Mouse (Mus musculus) liver, embryonic 14.5 days (tissue): ENCODE measurements around the gene Vmp1. TPM values are rescaled to one million over a fixed set of nuclear protein-coding genes. Genes with fewer than 3 reads are reported as not detected.
A peak's percentile ranks its signal among the peaks of the same experiment; 100 is the strongest.

Experiments
- ATAC-seq: fragments of 200-750 bp; cut with Nextera tagmentation; 2 replicates; pipeline ENCODE4 v1.8.0; 2017; ENCODE audit warnings: moderate number of reproducible peaks, mild to moderate bottlenecking, moderate library complexity; ENCODE audit not compliant: insufficient read depth
- DNase-seq, 3 experiments: peaks; one replicate each; pipeline ENCODE4 v3.0.0-alpha.2; 2012 to 2013; ENCODE audit warnings: low read depth in 3 of 3, low spot score in 3 of 3
- H3K27ac ChIP-seq: fragments of 300-500 bp; sonication (generic); 2 replicates; pipeline ENCODE4 v1.5.1; 2014; ENCODE audit warnings: moderate library complexity, mild to moderate bottlenecking, control low read depth, inconsistent platforms
- H3K27me3 ChIP-seq: fragments of 300-500 bp; sonication (generic); 2 replicates; pipeline ENCODE4 v1.6.1; 2014; ENCODE audit warnings: mild to moderate bottlenecking, low read length, moderate library complexity; ENCODE audit not compliant: control insufficient read depth, insufficient read depth
- H3K36me3 ChIP-seq: fragments of 300-500 bp; sonication (generic); replicated peaks from 2 replicates; pipeline ENCODE4 v1.6.1; 2014; ENCODE audit warnings: low read depth; ENCODE audit not compliant: control insufficient read depth, insufficient read depth
- H3K4me1 ChIP-seq, 2 experiments: fragments of 200-500 bp in 1 of 2; fragments of 300-500 bp in 1 of 2; sonication (generic) in 1 of 2; replicated peaks; 2 replicates each; pipeline ENCODE4 v1.6.1; 2012 to 2014; ENCODE audit warnings: antibody characterized with exemption in 1 of 2, inconsistent platforms in 1 of 2, low read length in 1 of 2; ENCODE audit not compliant: control insufficient read depth in 2 of 2, insufficient read depth in 2 of 2
- H3K4me2 ChIP-seq: fragments of 300-500 bp; sonication (generic); 2 replicates; pipeline ENCODE4 v1.6.1; 2014; ENCODE audit warnings: low read depth, mild to moderate bottlenecking, control low read depth, moderate library complexity
- H3K4me3 ChIP-seq, 2 experiments: fragments of 200-500 bp in 1 of 2; fragments of 300-500 bp in 1 of 2; sonication (generic) in 1 of 2; 2 replicates each; pipeline ENCODE4 v1.5.1; 2012 to 2014; ENCODE audit warnings: low read depth in 2 of 2, low read length in 2 of 2, mild to moderate bottlenecking in 2 of 2, control low read depth in 1 of 2, inconsistent platforms in 1 of 2, moderate library complexity in 1 of 2; ENCODE audit not compliant: insufficient read depth in 1 of 2
- H3K9ac ChIP-seq: fragments of 300-500 bp; sonication (generic); replicated peaks from 2 replicates; pipeline ENCODE4 v1.6.1; 2014; ENCODE audit warnings: mild to moderate bottlenecking, control low read depth, moderate library complexity
- H3K9me3 ChIP-seq: fragments of 300-500 bp; sonication (generic); 2 replicates; pipeline ENCODE4 v1.6.1; 2016; ENCODE audit warnings: low read length, mixed read lengths; ENCODE audit not compliant: control insufficient read depth
- CTCF ChIP-seq: IDR thresholded peaks from 2 replicates; pipeline ENCODE4 v1.5.1; 2016; ENCODE audit warnings: antibody characterized with exemption, low read depth, control low read depth
- EP300 ChIP-seq: IDR thresholded peaks from 2 replicates; pipeline ENCODE4 v1.6.1; 2016; ENCODE audit warnings: antibody characterized with exemption, low read depth
- WGBS: fragments of 180-500 bp; shearing (Covaris S2); extraction: QIAGEN DNeasy Blood & Tissue Kit; methylation state at CpG from one replicate; pipeline ENCODE4 v1.1.7; 2014; ENCODE audit not compliant: insufficient replicate concordance; 5-methylcytosine and 5-hydroxymethylcytosine counted together
- polyA plus RNA-seq, 2 experiments: library from polyadenylated mRNA; depleted of rRNA in 1 of 2; stranded (reverse) in 1 of 2; unstranded in 1 of 2; fragments of >200 nt; fragmentation: Nextera tagmentation in 1 of 2; extraction: Ambion mirVana in 1 of 2; gene quantifications; 2 replicates each; pipeline versions ENCODE4 v1.2.1 to v1.2.3; 2012 to 2014

Vmp1 gene
- polyA plus RNA-seq, 2 experiments, result 33.1 to 94.2 TPM

DNA sequence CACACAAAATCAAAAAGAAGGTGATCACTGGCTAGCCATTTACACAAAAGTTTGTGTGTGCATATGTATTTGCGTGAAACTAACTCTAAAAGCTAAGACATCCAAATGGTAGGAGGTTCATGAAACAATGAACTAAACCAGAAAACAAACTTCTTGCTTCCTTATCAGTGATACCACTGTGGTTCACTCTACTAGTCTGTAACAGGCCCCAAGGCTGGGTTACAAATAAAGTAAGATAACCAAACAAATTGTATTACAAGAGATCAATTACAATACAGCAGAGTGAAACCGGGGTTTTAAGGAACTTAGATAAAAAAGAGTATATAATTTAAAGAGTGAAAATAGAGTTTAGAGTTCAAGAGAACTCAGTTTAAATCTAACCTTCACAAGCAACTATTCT, 16.1 kb downstream of the Vmp1 start:
- no peak for DNase-seq
- Histone ChIP-seq H3K4me2 (peak overlapping the region; percentile 52), H3K9ac (peak overlapping the region; percentile 48), H3K4me1 (peaks cover 62 to 63% of the 10 kb centered on the region in 2 experiments), H3K27me3 (no peaks in the 10 kb centered on the region), H3K4me3 (no peak overlapping the region), H3K36me3 (peaks cover 19% of the 10 kb centered on the region), H3K9me3 (no peaks in the 10 kb centered on the region), H3K27ac (peak overlapping the region; percentile 91)
- TF ChIP-seq EP300 (no peak; the same call in 1 of the 2 replicates), CTCF (no peak)
- ATAC-seq, result no peak
- 32% methylated on average over 2 of the region's 2 CpGs for WGBS

DNA sequence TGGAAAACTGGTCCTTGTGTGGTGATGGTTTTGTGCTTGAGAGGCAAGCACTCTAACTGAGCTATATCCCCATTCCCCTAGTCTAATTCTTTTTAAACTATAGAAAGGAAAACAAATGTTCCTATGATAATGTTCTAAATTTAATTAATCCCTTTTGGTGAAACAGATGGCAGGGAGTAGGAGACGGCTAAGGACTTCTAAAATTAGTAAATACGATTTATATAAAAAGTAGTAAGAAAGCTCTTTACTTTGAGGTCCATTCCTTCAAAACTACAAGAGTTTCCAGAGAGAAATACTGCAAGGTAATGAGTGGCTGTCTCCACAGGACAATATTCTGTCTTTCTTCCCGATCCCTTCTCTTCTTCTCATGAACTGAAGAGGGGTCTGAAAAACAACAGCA, 19.2 kb downstream of the Vmp1 start:
- Histone ChIP-seq H3K9me3 (no peaks in the 10 kb centered on the region), H3K27ac (peak overlapping the region; percentile 98), H3K4me2 (peak overlapping the region; percentile 74), H3K9ac (peak overlapping the region; percentile 53), H3K27me3 (no peaks in the 10 kb centered on the region), H3K36me3 (peaks cover 38% of the 10 kb centered on the region), H3K4me1 (peaks cover 57 to 59% of the 10 kb centered on the region in 2 experiments), H3K4me3 (0 out of 4 replicates have a peak overlapping the region, but pooled peaks of 1 of the 2 experiments have one; percentile 7)
- TF ChIP-seq EP300, result no peak
- no peak for TF ChIP-seq CTCF
- no peak for DNase-seq
- 75% methylated on average over 3 of the region's 3 CpGs for WGBS
- ATAC-seq, result no peak

GRCm38 (mm10) chr11:86663977-86664376, 19.7 kb downstream of the Vmp1 start:
- no peaks in the 10 kb centered on the region for H3K27me3 ChIP-seq
- peak overlapping the region; percentile 53 for H3K9ac ChIP-seq
- peak overlapping the region; percentile 74 for H3K4me2 ChIP-seq
- no peak for TF ChIP-seq EP300
- TF ChIP-seq CTCF, result no peak
- DNase-seq, result peak in 2 of 3 experiments; percentile 59 to 66
- peaks cover 52 to 55% of the 10 kb centered on the region in 2 experiments for H3K4me1 ChIP-seq
- no peaks in the 10 kb centered on the region for H3K9me3 ChIP-seq
- peak; percentile 68 for ATAC-seq
- peak overlapping the region; percentile 98 for H3K27ac ChIP-seq
- peaks cover 39% of the 10 kb centered on the region for H3K36me3 ChIP-seq
- H3K4me3 ChIP-seq, result peak overlapping the region in 1 of 2 experiments; percentile 7; a peak in 1 of 4 replicates

DNA sequence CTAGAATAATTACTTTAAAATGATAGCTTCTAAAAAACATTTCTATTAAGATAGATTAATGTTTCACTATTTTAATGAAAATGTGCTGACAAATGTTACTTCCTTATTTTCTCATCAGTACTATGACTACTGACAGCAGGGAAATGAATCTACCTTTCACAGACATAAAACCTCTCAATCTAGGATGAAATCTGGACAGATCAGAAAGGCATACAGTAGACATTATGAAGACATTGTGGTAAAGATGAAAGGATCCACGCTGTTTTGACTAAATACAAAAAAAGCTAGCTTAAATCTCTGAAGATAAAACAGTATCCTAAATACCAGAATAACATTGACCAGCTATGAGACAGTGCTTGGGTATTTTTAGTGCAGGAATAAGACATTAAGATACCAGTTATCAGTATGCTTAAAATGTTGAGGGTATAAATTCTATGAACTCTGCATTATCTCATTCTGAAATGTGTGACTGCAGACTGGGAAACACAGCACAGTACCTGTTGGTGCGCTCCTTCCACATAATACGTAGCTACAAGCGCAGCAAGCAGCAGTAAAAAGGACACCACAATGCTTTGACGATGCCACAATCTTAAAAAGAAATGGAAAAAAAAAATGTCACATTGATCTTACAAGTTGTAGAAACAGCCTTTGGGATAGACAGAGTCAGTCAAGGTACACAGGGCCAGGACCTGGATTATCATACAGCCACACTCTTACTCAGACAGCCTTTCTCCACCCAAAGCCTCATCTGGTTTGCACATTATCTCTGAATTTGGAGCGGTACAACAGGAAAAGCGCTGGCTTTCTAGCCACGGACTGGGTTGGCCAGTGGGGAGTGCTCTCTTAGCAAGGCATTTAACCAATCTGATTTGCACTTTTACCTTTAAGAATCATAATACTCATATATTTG, 20.4 kb downstream of the Vmp1 start:
- peaks cover 53 to 56% of the 10 kb centered on the region in 2 experiments for H3K4me1 ChIP-seq
- TF ChIP-seq CTCF, result peak; percentile 19; the same call in 1 of the 2 replicates
- peak; percentile 85 for TF ChIP-seq EP300
- H3K27me3 ChIP-seq, result no peaks in the 10 kb centered on the region
- H3K9ac ChIP-seq, result peak overlapping the region; percentile 53
- H3K4me3 ChIP-seq, result peak overlapping the region; percentile 18 to 30; a peak in 2 of 4 replicates
- peaks cover 44% of the 10 kb centered on the region for H3K36me3 ChIP-seq
- H3K27ac ChIP-seq, result peak overlapping the region; percentile 98
- H3K4me2 ChIP-seq, result peak overlapping the region; percentile 74
- DNase-seq (peak; percentile 82 to 87 (median 87)), ATAC-seq (peak; percentile 97)
- 27% methylated on average over 8 of the region's 8 CpGs for WGBS
- H3K9me3 ChIP-seq, result no peaks in the 10 kb centered on the region

- Histone ChIP-seq H3K4me2 (no peak overlapping the region), H3K4me1 (peaks cover 27 to 32% of the 10 kb centered on the region in 2 experiments), H3K9ac (no peak overlapping the region), H3K27me3 (no peaks in the 10 kb centered on the region), H3K27ac (peak overlapping the region; percentile 65), H3K9me3 (no peaks in the 10 kb centered on the region), H3K36me3 (peaks cover 32% of the 10 kb centered on the region), H3K4me3 (no peak overlapping the region)
- DNase-seq (peak; percentile 54 to 60 (median 57)), ATAC-seq (peak; percentile 66; the same call in 1 of the 2 replicates)
- TF ChIP-seq EP300 (0 out of 2 replicates have a peak, but pooled peaks have one; percentile 10), CTCF (no peak)
Observed at GRCm38 (mm10) chr11:86657863-86658262, 25.8 kb downstream of the Vmp1 start.
